Mouse (Mus musculus) liver, embryonic 15.5 days (tissue): ENCODE measurements around the gene Nrxn3. TPM values are rescaled to one million over a fixed set of nuclear protein-coding genes. Genes with fewer than 3 reads are reported as not detected.

Experiments
- microRNA-seq: library from miRNA; unstranded; fragments of <30 nt; microRNA quantifications from one replicate; pipeline ENCODE4, GENCODE M21; 2016
- polyA plus RNA-seq: library from polyadenylated mRNA; unstranded; fragments of >200 nt; fragmentation: Nextera tagmentation; extraction: Ambion mirVana; gene quantifications from 2 replicates; pipeline ENCODE4 v1.2.1, GENCODE M21; 2015

The Nrxn3 gene
- polyA plus RNA-seq, 1 experiment from 2014 or later: 0.38 TPM

Small RNA genes within 50 kb of the gene (microRNA-seq; reads per million reads assigned to microRNA genes)
- gene Gm23989 (not detected), gene Gm27313 (not detected)
